13 mouse cellular contexts compared by ENCODE assay signal in the genomic region with DNA sequence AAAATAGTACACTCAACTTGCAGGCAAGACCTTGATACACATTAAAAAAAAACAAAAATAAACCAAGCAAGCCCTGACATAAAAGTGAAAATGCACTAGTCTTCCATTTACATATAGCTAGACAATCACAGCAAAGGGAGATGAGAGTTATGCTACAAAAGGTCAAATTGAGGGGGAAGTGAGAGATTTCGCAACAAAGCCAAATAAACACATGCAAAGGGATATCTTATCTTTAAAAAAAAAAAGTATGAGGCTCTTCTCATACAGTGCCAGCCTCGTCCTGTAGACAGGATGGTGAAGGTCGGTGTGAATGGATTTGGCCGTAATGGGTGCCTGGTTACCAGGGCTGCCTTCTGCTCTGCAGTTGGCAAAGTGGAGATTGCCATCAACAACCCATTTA. TPM values are rescaled to one million over a fixed set of nuclear protein-coding genes. Genes with fewer than 3 reads are reported as not detected.
DNase-seq lines count a peak whose midpoint lies in the region; ATAC-seq and TF ChIP-seq lines count a peak whose summit lies in the region.
"Had no signal": no experiment of that assay in that cellular context is flagged by ENCODE, and none has a peak within 500 bp of the region (broad histone marks: within the 10 kb centered on the region; RNA-seq: fewer than 3 reads in every experiment).

No protein-coding gene starts in this region.

- no peaks in the 10 kb centered on the region for H3K27me3 ChIP-seq in hindbrain, embryonic 14.5 days (ENCODE audit: control insufficient read depth, insufficient read depth, low read length)
- no peaks in the 10 kb centered on the region for H3K27me3 ChIP-seq in hindbrain, embryonic 11.5 days (ENCODE audit: control insufficient read depth, insufficient read depth, low read length)
- no peaks in the 10 kb centered on the region for H3K27me3 ChIP-seq in C2C12 (ENCODE audit: control insufficient read depth, insufficient read depth, insufficient read length)
- no peaks in the 10 kb centered on the region for H3K27me3 ChIP-seq in liver, postnatal 0 days (ENCODE audit: insufficient read depth, low read length)
- no peaks in the 10 kb centered on the region for H3K27me3 ChIP-seq in thymus, adult 2 months (ENCODE audit: control insufficient read depth, insufficient read depth, low read length)
- H3K27me3 ChIP-seq: forebrain, embryonic 15.5 days; Patski had no signal

- no peak for TF ChIP-seq POLR2A in thymus, adult 2 months (IDR thresholded peaks at IDR 0.05; ENCODE audit: control insufficient read depth, extremely low read depth, insufficient read depth, low read length, poor library complexity)

- H3K27ac ChIP-seq in hindbrain, embryonic 14.5 days: no peak overlapping the region
- no peak overlapping the region for H3K27ac ChIP-seq in hindbrain, embryonic 11.5 days (ENCODE audit: low read depth, low read length)
- peak overlapping the region; percentile 4; the same call in 1 of the 2 replicates for H3K27ac ChIP-seq in brown adipose tissue, adult 24 weeks (replicated peaks; ENCODE audit: low read depth, low read length)
- peak overlapping the region; percentile 90 for H3K27ac ChIP-seq in liver, postnatal 0 days (ENCODE audit: low read depth)
- H3K27ac ChIP-seq in thymus, adult 2 months (ENCODE audit: control insufficient read depth, insufficient read depth, low read length): no peak overlapping the region

- H3K9me3 ChIP-seq in hindbrain, embryonic 14.5 days (ENCODE audit: control insufficient read depth, low read length): no peaks in the 10 kb centered on the region
- no peaks in the 10 kb centered on the region for H3K9me3 ChIP-seq in hindbrain, embryonic 11.5 days (ENCODE audit: control insufficient read depth, low read length)
- H3K9me3 ChIP-seq in liver, postnatal 0 days (ENCODE audit: low read length): no peaks in the 10 kb centered on the region
- H3K9me3 ChIP-seq: forebrain, embryonic 15.5 days; limb, embryonic 10.5 days; midbrain, embryonic 10.5 days had no signal

- TF ChIP-seq CTCF in C2C12 (IDR thresholded peaks at IDR 0.05; ENCODE audit: control insufficient read depth, insufficient read depth, insufficient read length): no peak
- TF ChIP-seq CTCF in liver, postnatal 0 days (IDR thresholded peaks at IDR 0.05; ENCODE audit: low read depth): no peak
- TF ChIP-seq CTCF in thymus, adult 2 months (IDR thresholded peaks at IDR 0.05; ENCODE audit: borderline replicate concordance, control insufficient read depth, extremely low read depth, insufficient read depth, low read length, poor library complexity): no peak

- no peak overlapping the region for H3ac ChIP-seq in C2C12 (ENCODE audit: control insufficient read depth, insufficient read length, low read depth)

- H3K79me3 ChIP-seq in C2C12 (ENCODE audit: low read depth): peaks cover 16% of the 10 kb centered on the region

- ATAC-seq in hindbrain, embryonic 14.5 days (ENCODE audit: low FRiP score): no peak
- no peak for ATAC-seq in hindbrain, embryonic 11.5 days (ENCODE audit: low FRiP score)
- no peak for ATAC-seq in liver, postnatal 0 days

- WGBS in hindbrain, embryonic 14.5 days: 83% methylated on average over 4 of the region's 4 CpGs
- 79% methylated on average over 4 of the region's 4 CpGs for WGBS in hindbrain, embryonic 11.5 days
- WGBS in liver, postnatal 0 days (ENCODE audit: insufficient replicate concordance): 29% methylated on average over 4 of the region's 4 CpGs
- WGBS in thymus, adult 2 months: 66% methylated on average over 4 of the region's 4 CpGs

- H3K9ac ChIP-seq in hindbrain, embryonic 14.5 days: no peak overlapping the region
- no peak overlapping the region for H3K9ac ChIP-seq in hindbrain, embryonic 11.5 days (ENCODE audit: low read depth, low read length)
- H3K9ac ChIP-seq in liver, postnatal 0 days (replicated peaks): 0 out of 2 replicates have a peak overlapping the region, but pooled peaks have one; percentile 8

- H3K79me2 ChIP-seq in C2C12 (ENCODE audit: control insufficient read depth, insufficient read depth): peaks cover 37% of the 10 kb centered on the region

- peaks cover 7% of the 10 kb centered on the region; the same call in 1 of the 2 replicates for H3K4me1 ChIP-seq in hindbrain, embryonic 14.5 days (replicated peaks; ENCODE audit: control insufficient read depth, insufficient read depth, low read length)
- H3K4me1 ChIP-seq in hindbrain, embryonic 11.5 days (replicated peaks; ENCODE audit: control insufficient read depth, insufficient read depth, low read length): peaks cover 4% of the 10 kb centered on the region; the same call in 1 of the 2 replicates
- H3K4me1 ChIP-seq in brown adipose tissue, adult 24 weeks (ENCODE audit: control insufficient read depth, insufficient read depth, insufficient read length, low read length): peaks cover 3% of the 10 kb centered on the region; the same call in 1 of the 2 replicates
- peaks cover 19% of the 10 kb centered on the region for H3K4me1 ChIP-seq in liver, postnatal 0 days (ENCODE audit: insufficient read depth)
- H3K4me1 ChIP-seq in thymus, adult 2 months (replicated peaks; ENCODE audit: control insufficient read depth, insufficient read depth, low read length): 0 out of 2 replicates have a peak, but pooled peaks cover 4% of the 10 kb centered on the region

- H3K4me2 ChIP-seq in hindbrain, embryonic 14.5 days (replicated peaks): peak overlapping the region; percentile 64; the same call in 1 of the 2 replicates
- H3K4me2 ChIP-seq in hindbrain, embryonic 11.5 days (replicated peaks; ENCODE audit: low read depth, low read length): no peak overlapping the region
- H3K4me2 ChIP-seq in liver, postnatal 0 days (ENCODE audit: low read depth, low read length): peak overlapping the region; percentile 94

- TF ChIP-seq EP300 in liver, postnatal 0 days (IDR thresholded peaks at IDR 0.05; ENCODE audit: low read depth): no peak

- H3K36me3 ChIP-seq in hindbrain, embryonic 14.5 days (replicated peaks; ENCODE audit: control insufficient read depth, insufficient read depth): peaks cover 17% of the 10 kb centered on the region
- peaks cover 4% of the 10 kb centered on the region; the same call in 1 of the 2 replicates for H3K36me3 ChIP-seq in hindbrain, embryonic 11.5 days (ENCODE audit: control insufficient read depth, insufficient read depth, low read length)
- H3K36me3 ChIP-seq in C2C12 (ENCODE audit: control insufficient read depth, insufficient read depth): peaks cover 24% of the 10 kb centered on the region
- H3K36me3 ChIP-seq in liver, postnatal 0 days (replicated peaks; ENCODE audit: insufficient read depth, low read length): peaks cover 18% of the 10 kb centered on the region
- peaks cover 12% of the 10 kb centered on the region for H3K36me3 ChIP-seq in thymus, adult 2 months (ENCODE audit: control insufficient read depth, insufficient read depth, low read length)

- H3K4me3 ChIP-seq in hindbrain, embryonic 14.5 days (replicated peaks; ENCODE audit: low read length): no peak overlapping the region
- no peak overlapping the region for H3K4me3 ChIP-seq in hindbrain, embryonic 11.5 days (ENCODE audit: low read depth, low read length)
- H3K4me3 ChIP-seq in C2C12 (ENCODE audit: insufficient read depth, poor library complexity, severe bottlenecking): no peak overlapping the region
- no peak overlapping the region for H3K4me3 ChIP-seq in brown adipose tissue, adult 24 weeks (ENCODE audit: insufficient read depth, low read depth, low read length)
- no peak overlapping the region for H3K4me3 ChIP-seq in liver, postnatal 0 days (ENCODE audit: low read depth, low read length)
- no peak overlapping the region for H3K4me3 ChIP-seq in thymus, adult 2 months (ENCODE audit: control insufficient read depth, insufficient read depth, low read length)

- DNase-seq in hindbrain, embryonic 14.5 days (ENCODE audit: low spot score): no peak
- no peak for DNase-seq in hindbrain, embryonic 11.5 days (ENCODE audit: low spot score)
- DNase-seq in liver, postnatal 0 days: no peak
- DNase-seq in Muller cell, postnatal 12 days (ENCODE audit: inconsistent ontology term): no peak
- no peak for DNase-seq in thymus, adult 2 months
- DNase-seq in thymus, postnatal 4 days: no peak

RNA-seq across cellular contexts. Expression of a gene that starts 1.3 kb away (rescaled TPM):
- polyA plus RNA-seq in hindbrain, embryonic 14.5 days (2014; fragmentation: Nextera tagmentation; extraction: Ambion mirVana): 113 and 124 TPM in 2 replicates
- 173 and 179 TPM in 2 replicates for polyA plus RNA-seq in hindbrain, embryonic 11.5 days (2014; fragmentation: Nextera tagmentation; extraction: Ambion mirVana)
- 155 TPM for polyA plus RNA-seq in C2C12 (2012; fragmentation: generic; extraction: Trizol)
- 51.3 and 67.4 TPM in 2 replicates for polyA plus RNA-seq in brown adipose tissue, adult 24 weeks (2012; ENCODE audit: insufficient read depth, insufficient read length, missing spikeins)
- 51.3 and 62.3 TPM in 2 replicates for polyA plus RNA-seq in liver, postnatal 0 days (2015; fragmentation: Nextera tagmentation; extraction: Ambion mirVana)
- 65.8 and 77.2 TPM in 2 replicates for polyA plus RNA-seq in thymus, adult 2 months (2012; rRNA removed)

RNA-seq across cellular contexts. Expression of a gene that starts 8.9 kb away (rescaled TPM):
- polyA plus RNA-seq in hindbrain, embryonic 14.5 days (2014; fragmentation: Nextera tagmentation; extraction: Ambion mirVana): 0.88 and 1.1 TPM in 2 replicates
- 1.1 and 2.2 TPM in 2 replicates for polyA plus RNA-seq in hindbrain, embryonic 11.5 days (2014; fragmentation: Nextera tagmentation; extraction: Ambion mirVana)
- 0.78 TPM for polyA plus RNA-seq in C2C12 (2012; fragmentation: generic; extraction: Trizol)
- polyA plus RNA-seq in brown adipose tissue, adult 24 weeks (2012; ENCODE audit: insufficient read depth, insufficient read length, missing spikeins): 0.87 and 1.9 TPM in 2 replicates
- polyA plus RNA-seq in liver, postnatal 0 days (2015; fragmentation: Nextera tagmentation; extraction: Ambion mirVana): 13.5 and 14.8 TPM in 2 replicates
- 105 and 111 TPM in 2 replicates for polyA plus RNA-seq in thymus, adult 2 months (2012; rRNA removed)
- polyA plus RNA-seq: Patski had no signal

RNA-seq across cellular contexts. Expression of a gene that starts 24.0 kb away (rescaled TPM):
- 16.2 and 20.0 TPM in 2 replicates for polyA plus RNA-seq in hindbrain, embryonic 14.5 days (2014; fragmentation: Nextera tagmentation; extraction: Ambion mirVana)
- 14.2 and 17.5 TPM in 2 replicates for polyA plus RNA-seq in hindbrain, embryonic 11.5 days (2014; fragmentation: Nextera tagmentation; extraction: Ambion mirVana)
- 15.2 TPM for polyA plus RNA-seq in C2C12 (2012; fragmentation: generic; extraction: Trizol)
- 15.9 and 18.4 TPM in 2 replicates for polyA plus RNA-seq in brown adipose tissue, adult 24 weeks (2012; ENCODE audit: insufficient read depth, insufficient read length, missing spikeins)
- 5.3 and 5.7 TPM in 2 replicates for polyA plus RNA-seq in liver, postnatal 0 days (2015; fragmentation: Nextera tagmentation; extraction: Ambion mirVana)
- polyA plus RNA-seq in thymus, adult 2 months (2012; rRNA removed): 124 and 151 TPM in 2 replicates

RNA-seq across cellular contexts. Expression of a gene that starts 28.9 kb away (rescaled TPM):
- polyA plus RNA-seq in hindbrain, embryonic 14.5 days (2014; fragmentation: Nextera tagmentation; extraction: Ambion mirVana): 1.3 and 1.6 TPM in 2 replicates
- polyA plus RNA-seq in hindbrain, embryonic 11.5 days (2014; fragmentation: Nextera tagmentation; extraction: Ambion mirVana): 3.0 and 3.2 TPM in 2 replicates
- polyA plus RNA-seq in C2C12 (2012; fragmentation: generic; extraction: Trizol): 1.6 TPM
- polyA plus RNA-seq in brown adipose tissue, adult 24 weeks (2012; ENCODE audit: insufficient read depth, insufficient read length, missing spikeins): 0.79 TPM in 1 of 2 replicates, not detected in the other
- 0.04 TPM in 2 replicates for polyA plus RNA-seq in liver, postnatal 0 days (2015; fragmentation: Nextera tagmentation; extraction: Ambion mirVana)
- 0.61 and 0.77 TPM in 2 replicates for polyA plus RNA-seq in thymus, adult 2 months (2012; rRNA removed)

RNA-seq across cellular contexts. Expression of a gene that starts 41.4 kb away (rescaled TPM):
- 0.04 TPM in 1 of 2 replicates, not detected in the other for polyA plus RNA-seq in hindbrain, embryonic 14.5 days (2014; fragmentation: Nextera tagmentation; extraction: Ambion mirVana)
- 0.05 TPM in 1 of 2 replicates, not detected in the other for polyA plus RNA-seq in hindbrain, embryonic 11.5 days (2014; fragmentation: Nextera tagmentation; extraction: Ambion mirVana)
- polyA plus RNA-seq in C2C12 (2012; fragmentation: generic; extraction: Trizol): not detected
- not detected in 2 replicates for polyA plus RNA-seq in brown adipose tissue, adult 24 weeks (2012; ENCODE audit: insufficient read depth, insufficient read length, missing spikeins)
- polyA plus RNA-seq in liver, postnatal 0 days (2015; fragmentation: Nextera tagmentation; extraction: Ambion mirVana): 18.4 and 29.0 TPM in 2 replicates
- 0.04 TPM in 1 of 2 replicates, not detected in the other for polyA plus RNA-seq in thymus, adult 2 months (2012; rRNA removed)
- polyA plus RNA-seq: forebrain, embryonic 15.5 days; lung, embryonic 16.5 days had no signal

Comparison
In these comparisons a context has a peak if more than half of its experiments do, and no peak if none do; other contexts are left out.
1. H3K27ac ChIP-seq: peak in brown adipose tissue, adult 24 weeks (single experiment) and liver, postnatal 0 days (single experiment); none in hindbrain, embryonic 14.5 days (single experiment), hindbrain, embryonic 11.5 days (single experiment) and thymus, adult 2 months (single experiment).